Mouse (Mus musculus) intestine, embryonic 16.5 days (tissue): ENCODE data around the gene Slc26a9. TPM values are rescaled to one million over a fixed set of nuclear protein-coding genes. Genes with fewer than 3 reads are reported as not detected.

Experiments used
- ATAC-seq: fragments of 200-750 bp; cut with Nextera tagmentation; 2 replicates; pipeline ENCODE4 v1.8.0; 2017; ENCODE audit warnings: moderate TSS enrichment, moderate library complexity
- H3K27ac ChIP-seq: fragments of 300-500 bp; sonication (generic); 2 replicates; pipeline ENCODE4 v1.5.1; 2014; ENCODE audit warnings: mild to moderate bottlenecking, low read length
- H3K27me3 ChIP-seq: fragments of 300-500 bp; sonication (generic); replicated peaks from 2 replicates; pipeline ENCODE4 v1.6.1; 2014; ENCODE audit warnings: low read length, control low read depth, mixed read lengths; ENCODE audit not compliant: control insufficient read depth, insufficient read depth
- H3K36me3 ChIP-seq: fragments of 300-500 bp; sonication (generic); 2 replicates; pipeline ENCODE4 v1.6.1; 2014; ENCODE audit warnings: low read length, control low read depth; ENCODE audit not compliant: control insufficient read depth, insufficient read depth
- H3K4me1 ChIP-seq: fragments of 300-500 bp; sonication (generic); 2 replicates; pipeline ENCODE4 v1.6.1; 2014; ENCODE audit warnings: low read length, control low read depth, mixed read lengths; ENCODE audit not compliant: control insufficient read depth, insufficient read depth
- H3K4me2 ChIP-seq: fragments of 300-500 bp; sonication (generic); 2 replicates; pipeline ENCODE4 v1.6.1; 2014; ENCODE audit warnings: low read depth, low read length, control low read depth
- H3K4me3 ChIP-seq: fragments of 300-500 bp; sonication (generic); 2 replicates; pipeline ENCODE4 v1.5.1; 2014; ENCODE audit warnings: mild to moderate bottlenecking, low read length
- H3K9ac ChIP-seq: fragments of 300-500 bp; sonication (generic); 2 replicates; pipeline ENCODE4 v1.6.1; 2014; ENCODE audit warnings: low read depth, low read length
- H3K9me3 ChIP-seq: fragments of 300-500 bp; sonication (generic); 2 replicates; pipeline ENCODE4 v1.6.1; 2016; ENCODE audit warnings: low read length, control low read depth; ENCODE audit not compliant: control insufficient read depth
- WGBS: fragments of 180-500 bp; shearing (Covaris S2); extraction: QIAGEN DNeasy Blood & Tissue Kit; methylation state at CpG from one replicate; pipeline ENCODE4 v1.1.7; 2014; 5-methylcytosine and 5-hydroxymethylcytosine counted together
- polyA plus RNA-seq: library from polyadenylated mRNA; unstranded; fragments of >200 nt; fragmentation: Nextera tagmentation; extraction: Ambion mirVana; gene quantifications from 2 replicates; pipeline ENCODE4 v1.2.1, GENCODE M21; 2015

Slc26a9 gene
- polyA plus RNA-seq, 1 experiment from 2014 or later, result 2.1 TPM

DNA sequence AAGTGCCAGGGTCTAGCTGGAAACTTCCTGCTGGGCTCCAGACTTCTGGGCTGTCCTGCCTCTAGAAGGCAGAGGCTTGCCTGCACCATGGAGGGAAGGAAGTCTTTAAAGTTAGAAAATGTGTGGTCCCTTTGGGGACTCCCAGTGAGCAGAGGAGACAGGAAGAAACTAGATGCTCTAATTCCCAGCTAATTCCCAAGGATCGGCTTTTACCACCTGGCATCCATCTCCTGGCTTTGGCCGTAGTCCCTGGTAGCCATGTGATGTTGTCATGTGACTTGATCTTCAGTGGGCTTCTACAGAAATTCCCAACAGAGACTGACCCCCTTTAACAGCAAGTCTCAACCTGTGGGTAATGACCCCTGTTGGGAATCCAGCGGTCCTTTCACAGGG, 16.6 kb downstream of the Slc26a9 start:
- no peaks in the 10 kb centered on the region for H3K27me3 ChIP-seq
- no peak for ATAC-seq
- no peaks in the 10 kb centered on the region for H3K9me3 ChIP-seq
- no peak overlapping the region for H3K27ac ChIP-seq
- no peaks in the 10 kb centered on the region for H3K4me1 ChIP-seq
- 0 out of 2 replicates have a peak overlapping the region, but pooled peaks have one; percentile 5 for H3K9ac ChIP-seq
- 69% methylated on average over 3 of the region's 3 CpGs for WGBS
- no peak overlapping the region for H3K4me3 ChIP-seq
- no peaks in the 10 kb centered on the region for H3K36me3 ChIP-seq
- H3K4me2 ChIP-seq, result no peak overlapping the region

DNA sequence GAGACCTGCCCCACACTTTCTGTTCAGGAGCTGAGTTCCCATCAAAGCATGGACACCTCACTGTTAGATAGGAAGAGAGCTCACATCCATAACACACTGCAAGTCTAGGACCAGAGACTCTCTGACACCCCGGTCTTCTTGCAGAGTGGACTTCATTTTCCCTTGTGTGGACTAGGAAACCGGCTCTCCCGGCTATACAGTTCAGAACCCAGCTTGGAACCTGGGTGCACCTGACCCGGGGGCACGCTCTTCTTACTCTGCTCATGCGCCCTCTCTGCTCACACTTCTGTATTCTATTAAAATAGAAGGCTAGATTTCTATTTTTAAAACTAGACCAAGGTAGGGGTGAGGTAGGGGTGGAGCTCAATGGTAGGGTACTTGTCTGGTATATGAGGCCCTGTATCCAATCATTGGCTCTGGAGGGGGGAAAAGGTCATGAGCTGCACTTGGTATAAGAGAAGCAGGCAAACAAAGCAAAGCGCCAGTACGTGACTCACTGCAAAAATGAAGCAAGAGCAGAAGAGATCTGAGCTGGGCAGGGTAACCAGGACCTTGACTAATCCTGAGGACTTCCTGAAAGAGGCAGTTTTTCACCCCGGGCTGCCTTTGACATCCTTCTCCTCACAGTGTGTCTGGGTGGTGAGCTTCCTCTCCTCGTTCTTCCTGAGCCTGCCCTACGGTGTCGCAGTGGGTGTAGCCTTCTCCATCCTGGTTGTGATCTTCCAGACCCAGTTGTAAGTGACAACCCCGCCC, 17.4 kb downstream of the Slc26a9 start:
- no peak overlapping the region for H3K27ac ChIP-seq
- H3K9me3 ChIP-seq, result no peaks in the 10 kb centered on the region
- H3K27me3 ChIP-seq, result no peaks in the 10 kb centered on the region
- ATAC-seq, result no peak
- 83% methylated on average over 13 of the region's 13 CpGs for WGBS
- no peaks in the 10 kb centered on the region for H3K4me1 ChIP-seq
- H3K4me2 ChIP-seq, result no peak overlapping the region
- no peak overlapping the region for H3K9ac ChIP-seq
- no peak overlapping the region for H3K4me3 ChIP-seq
- no peaks in the 10 kb centered on the region for H3K36me3 ChIP-seq

DNA sequence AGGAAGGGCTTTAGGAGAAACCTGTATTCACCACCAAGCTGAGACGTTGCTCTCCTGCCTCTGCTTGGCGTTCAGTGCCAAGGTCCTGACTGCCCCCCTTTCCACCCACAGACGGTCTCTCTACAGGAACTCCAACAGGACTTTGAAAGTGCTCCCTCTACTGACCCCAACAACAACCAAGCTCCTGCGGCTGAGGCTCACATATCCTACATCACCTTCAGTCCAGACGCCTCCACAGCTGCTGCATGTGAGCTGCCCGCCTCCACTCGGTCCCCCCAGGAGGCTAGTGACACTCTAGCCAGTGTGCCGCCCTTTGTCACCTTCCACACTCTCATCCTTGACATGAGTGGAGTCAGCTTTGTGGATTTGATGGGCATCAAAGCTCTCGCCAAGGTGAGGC, 19.9 kb downstream of the Slc26a9 start:
- 54% methylated on average over 9 of the region's 9 CpGs for WGBS
- no peaks in the 10 kb centered on the region for H3K9me3 ChIP-seq
- H3K4me1 ChIP-seq, result no peaks in the 10 kb centered on the region
- H3K9ac ChIP-seq, result no peak overlapping the region
- H3K4me2 ChIP-seq, result no peak overlapping the region
- H3K27ac ChIP-seq, result no peak overlapping the region
- H3K27me3 ChIP-seq, result 0 out of 2 replicates have a peak, but pooled peaks cover 3% of the 10 kb centered on the region
- no peaks in the 10 kb centered on the region for H3K36me3 ChIP-seq
- no peak overlapping the region for H3K4me3 ChIP-seq
- no peak for ATAC-seq

DNA sequence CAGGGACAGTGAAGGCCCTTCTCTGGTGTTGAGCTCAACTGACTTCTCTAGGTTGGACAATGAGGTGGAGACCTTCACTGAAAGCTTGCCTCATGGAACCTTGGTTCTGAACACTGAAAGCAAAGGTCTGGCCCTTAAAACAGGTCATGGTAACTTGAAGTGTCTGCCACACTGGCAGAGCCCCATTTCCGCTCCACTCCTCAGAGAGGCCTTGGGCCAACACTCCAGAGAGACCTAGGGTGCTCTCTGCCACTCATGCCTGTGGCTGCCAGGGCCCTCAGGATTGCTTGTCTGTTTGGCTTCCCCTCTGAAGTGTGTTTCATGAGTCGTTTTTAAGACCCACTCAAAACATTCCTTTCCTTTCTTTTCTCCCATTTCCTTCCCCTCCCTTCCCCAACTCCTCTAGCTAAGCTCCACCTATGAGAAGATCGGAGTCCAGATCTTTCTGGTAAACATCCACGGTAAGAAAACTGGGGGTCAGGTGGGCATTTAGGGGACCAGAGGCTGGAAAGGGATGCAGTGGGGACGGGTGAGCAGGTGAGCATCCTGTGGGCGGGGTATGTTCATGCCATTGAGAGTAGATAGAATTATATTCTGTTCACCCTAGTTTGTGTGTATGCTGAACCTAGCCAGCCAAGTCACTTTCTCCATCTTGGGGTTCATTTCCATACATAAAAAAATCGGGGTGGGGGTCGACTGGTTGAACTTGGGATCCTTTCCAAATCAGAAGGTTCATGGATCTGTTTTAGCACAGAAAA, 20.9 kb downstream of the Slc26a9 start:
- Histone ChIP-seq H3K9me3 (no peaks in the 10 kb centered on the region), H3K4me2 (no peak overlapping the region), H3K27me3 (0 out of 2 replicates have a peak, but pooled peaks cover 3% of the 10 kb centered on the region), H3K27ac (no peak overlapping the region), H3K4me3 (no peak overlapping the region), H3K4me1 (no peaks in the 10 kb centered on the region), H3K9ac (no peak overlapping the region), H3K36me3 (no peaks in the 10 kb centered on the region)
- 60% methylated on average over 8 of the region's 8 CpGs for WGBS
- no peak for ATAC-seq

DNA sequence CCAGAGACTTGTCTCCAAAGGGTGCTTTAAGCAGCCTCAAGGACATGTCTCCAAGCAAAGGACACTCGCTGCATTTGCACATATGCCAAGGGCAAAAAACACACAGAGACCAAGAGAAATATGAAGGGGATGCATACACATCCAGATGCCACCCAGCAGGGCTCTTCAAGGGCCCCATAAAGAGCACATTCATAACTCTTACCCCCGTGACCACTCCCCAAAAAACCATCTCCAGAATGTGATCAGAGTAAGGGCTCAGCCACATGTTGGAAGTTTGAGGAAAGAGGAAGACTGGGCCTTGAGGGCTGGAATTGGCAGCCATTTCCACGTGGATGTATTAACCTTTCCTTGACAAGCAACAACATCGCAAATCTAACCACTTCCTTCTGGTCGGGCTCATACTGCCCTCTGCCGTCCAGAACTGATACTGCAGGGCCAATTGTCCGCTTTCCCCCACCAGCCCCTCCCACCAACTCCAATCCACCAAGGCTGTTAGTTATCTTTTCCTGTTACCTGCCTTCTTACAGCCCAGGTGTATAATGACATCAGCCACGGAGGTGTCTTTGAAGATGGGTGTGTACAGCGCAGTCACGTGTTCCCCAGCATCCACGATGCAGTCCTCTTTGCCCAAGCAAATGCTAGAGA, 21.7 kb downstream of the Slc26a9 start:
- Histone ChIP-seq H3K27me3 (0 out of 2 replicates have a peak, but pooled peaks cover 3% of the 10 kb centered on the region), H3K36me3 (no peaks in the 10 kb centered on the region), H3K9ac (no peak overlapping the region), H3K27ac (no peak overlapping the region), H3K4me3 (no peak overlapping the region), H3K4me2 (no peak overlapping the region), H3K4me1 (no peaks in the 10 kb centered on the region), H3K9me3 (no peaks in the 10 kb centered on the region)
- WGBS, result 12% methylated on average over 11 of the region's 11 CpGs
- ATAC-seq, result peak; percentile 67

DNA sequence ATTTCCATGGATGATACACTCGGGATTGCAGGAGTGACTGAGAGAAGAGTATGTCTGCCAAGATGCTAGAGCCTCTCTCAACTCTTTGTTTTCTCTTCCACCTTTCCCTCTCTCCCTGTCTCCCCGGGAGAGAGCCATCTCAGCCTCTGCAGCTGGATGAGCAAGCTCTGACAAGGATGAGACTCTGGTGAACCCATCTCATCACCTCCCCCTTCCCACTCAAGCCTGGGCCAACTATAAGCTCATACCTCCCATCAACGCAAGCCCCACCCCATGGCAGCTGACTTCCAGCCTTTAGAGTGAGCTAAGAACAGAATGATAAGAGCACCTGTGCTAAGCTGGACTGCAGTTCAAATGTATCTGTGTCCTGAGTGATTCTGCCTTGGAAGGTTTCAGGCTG, 25.5 kb downstream of the Slc26a9 start:
- H3K4me2 ChIP-seq, result no peak overlapping the region
- WGBS, result 67% methylated on average over 3 of the region's 3 CpGs
- ATAC-seq, result no peak
- no peak overlapping the region for H3K4me3 ChIP-seq
- no peak overlapping the region for H3K27ac ChIP-seq
- H3K27me3 ChIP-seq, result 0 out of 2 replicates have a peak, but pooled peaks cover 3% of the 10 kb centered on the region
- H3K9ac ChIP-seq, result no peak overlapping the region
- H3K4me1 ChIP-seq, result no peaks in the 10 kb centered on the region
- no peaks in the 10 kb centered on the region for H3K9me3 ChIP-seq
- no peaks in the 10 kb centered on the region for H3K36me3 ChIP-seq

DNA sequence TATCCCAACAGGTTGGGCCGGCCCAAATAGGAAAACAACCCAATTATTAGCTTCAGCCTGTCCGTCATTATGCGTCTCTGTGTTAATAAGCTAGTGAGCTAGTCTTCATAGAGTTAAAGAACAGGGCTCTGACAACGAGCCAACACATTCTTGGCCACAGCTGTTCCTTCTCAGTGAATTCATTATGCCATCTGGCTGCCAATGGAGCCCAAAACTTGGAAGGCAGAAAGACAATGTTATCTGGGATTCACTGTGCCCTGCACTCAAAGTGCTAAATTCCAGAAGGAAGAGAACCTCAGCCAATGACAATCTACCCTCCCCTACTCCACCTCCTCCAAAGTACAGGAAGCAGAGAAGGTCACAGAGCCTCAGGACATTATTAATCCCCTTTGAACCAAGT, 26.8 kb downstream of the Slc26a9 start:
- H3K27me3 ChIP-seq, result 0 out of 2 replicates have a peak, but pooled peaks cover 3% of the 10 kb centered on the region
- no peaks in the 10 kb centered on the region for H3K4me1 ChIP-seq
- no peaks in the 10 kb centered on the region for H3K36me3 ChIP-seq
- H3K4me3 ChIP-seq, result no peak overlapping the region
- no peak for ATAC-seq
- 67% methylated on average over 4 of the region's 4 CpGs for WGBS
- no peak overlapping the region for H3K27ac ChIP-seq
- H3K9ac ChIP-seq, result no peak overlapping the region
- H3K4me2 ChIP-seq, result no peak overlapping the region
- H3K9me3 ChIP-seq, result no peaks in the 10 kb centered on the region

DNA sequence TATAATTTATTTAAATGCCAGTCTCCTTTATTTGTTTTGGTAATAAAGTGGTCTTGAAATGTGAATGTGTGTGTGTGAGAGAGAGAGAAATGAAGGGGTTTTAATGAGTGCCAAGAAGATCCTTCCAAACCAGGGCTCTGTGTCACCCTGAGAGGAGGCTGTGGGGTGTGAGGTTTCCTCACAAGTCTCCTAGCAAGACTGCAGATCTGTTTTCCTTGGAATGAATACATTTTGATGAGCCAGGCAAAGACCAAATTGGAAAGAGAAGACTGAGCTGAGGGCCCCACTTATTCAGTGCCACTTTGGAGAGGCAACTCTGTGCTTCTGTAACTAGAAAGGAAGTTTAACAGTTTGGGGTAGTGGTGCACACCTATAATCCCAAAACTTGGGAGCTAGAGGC, 27.6 kb downstream of the Slc26a9 start:
- Histone ChIP-seq H3K4me2 (no peak overlapping the region), H3K27me3 (0 out of 2 replicates have a peak, but pooled peaks cover 3% of the 10 kb centered on the region), H3K9ac (no peak overlapping the region), H3K4me3 (no peak overlapping the region), H3K36me3 (no peaks in the 10 kb centered on the region), H3K27ac (no peak overlapping the region), H3K9me3 (no peaks in the 10 kb centered on the region), H3K4me1 (no peaks in the 10 kb centered on the region)
- no peak for ATAC-seq

DNA sequence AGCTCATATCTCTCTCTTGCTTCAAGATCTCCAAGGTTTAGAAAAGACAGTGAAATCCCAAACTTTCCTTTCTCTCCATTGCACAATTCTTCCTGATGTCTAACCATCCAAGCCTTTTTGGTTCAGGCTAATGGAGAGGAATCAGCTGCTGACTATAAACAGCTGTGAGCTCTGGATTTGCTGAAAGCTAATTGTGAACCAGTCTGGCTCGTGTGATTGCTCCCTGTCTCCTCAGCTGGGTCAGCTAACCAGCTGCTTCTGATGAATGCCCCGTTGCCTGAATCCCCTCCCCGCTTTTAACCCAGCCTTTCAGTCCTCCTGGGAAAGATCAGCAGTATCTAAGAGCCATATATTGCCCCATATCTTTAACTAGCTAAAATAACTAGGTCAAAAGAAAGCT, 50.8 kb downstream of the Slc26a9 start:
- no peaks in the 10 kb centered on the region for H3K4me1 ChIP-seq
- no peak overlapping the region for H3K27ac ChIP-seq
- no peak for ATAC-seq
- 37% methylated on average over 3 of the region's 3 CpGs for WGBS
- no peak overlapping the region for H3K4me3 ChIP-seq
- no peaks in the 10 kb centered on the region for H3K9me3 ChIP-seq
- no peak overlapping the region for H3K4me2 ChIP-seq
- H3K9ac ChIP-seq, result no peak overlapping the region
- H3K36me3 ChIP-seq, result no peaks in the 10 kb centered on the region
- no peaks in the 10 kb centered on the region for H3K27me3 ChIP-seq
